Mouse (Mus musculus): Measurements from ENCODE around the gene G3bp1.
A peak's percentile ranks its signal among the peaks of the same experiment; 100 is the strongest.

Gene G3bp1

DNA sequence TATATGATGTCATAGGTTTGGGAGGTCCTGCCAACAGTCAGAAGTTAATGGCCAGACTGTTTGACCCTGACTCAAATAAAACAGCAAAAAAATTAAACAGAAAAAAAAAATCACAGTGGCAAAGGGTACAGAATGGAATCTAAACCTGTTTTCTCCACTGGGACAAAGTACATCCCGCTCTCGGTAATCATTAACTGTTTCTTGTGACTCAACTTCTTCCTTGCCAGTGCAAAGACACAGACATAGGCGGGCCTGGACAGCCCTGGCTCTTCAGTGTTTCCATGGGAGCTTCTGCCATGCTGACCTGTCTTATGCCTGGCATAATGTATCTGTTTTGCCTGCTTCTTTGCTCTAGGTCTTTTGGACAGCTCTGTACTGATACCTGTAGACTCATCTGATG is 4.3 kb upstream of the G3bp1 start:
- no peak for DNase-seq (ENCODE audit: low read depth)

DNA sequence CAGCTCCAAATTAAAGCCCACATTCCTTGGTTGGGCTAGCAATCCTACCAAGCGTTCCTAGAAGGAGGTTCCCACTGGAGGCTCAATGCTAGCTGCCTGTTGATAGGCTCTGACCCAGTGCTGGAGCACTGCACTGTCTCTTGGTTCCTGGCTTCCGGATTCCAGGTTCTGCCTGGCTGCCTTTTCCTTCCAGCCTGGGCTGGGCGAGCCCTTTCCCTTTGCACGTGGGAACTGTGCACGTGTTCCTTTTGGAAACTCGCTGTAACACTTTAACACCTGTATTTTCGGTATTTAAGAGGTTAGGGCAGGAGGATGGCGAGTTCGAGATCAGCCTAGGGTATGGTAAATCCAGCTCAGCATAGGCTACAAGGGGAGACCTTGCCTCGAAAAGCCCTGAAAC is 1.5 kb upstream of the G3bp1 start:
- DNase-seq (ENCODE audit: low read depth): no peak

DNA sequence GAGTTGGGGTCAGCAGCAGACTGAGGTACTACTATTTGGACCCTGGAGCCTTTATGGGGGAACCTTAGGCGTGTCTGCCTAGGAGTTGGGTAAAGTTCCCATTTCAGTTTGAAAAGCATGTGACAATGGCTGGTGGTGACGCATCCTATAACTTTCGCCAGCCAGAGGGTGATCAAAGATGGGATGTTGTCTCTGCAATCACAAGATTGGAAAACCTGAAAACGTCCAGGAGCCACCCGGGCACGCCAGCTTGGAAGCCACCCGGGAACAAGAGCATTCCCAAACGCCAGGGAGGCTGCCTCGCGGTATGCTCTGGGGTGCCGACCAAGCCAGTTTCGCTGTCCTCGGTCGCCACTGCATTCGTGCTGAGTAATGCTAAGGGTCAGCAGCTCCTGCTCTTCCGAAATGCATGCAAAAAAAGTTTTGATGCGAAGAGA is 856 bp upstream of the G3bp1 start:
- no peak for DNase-seq (ENCODE audit: low read depth)

DNA sequence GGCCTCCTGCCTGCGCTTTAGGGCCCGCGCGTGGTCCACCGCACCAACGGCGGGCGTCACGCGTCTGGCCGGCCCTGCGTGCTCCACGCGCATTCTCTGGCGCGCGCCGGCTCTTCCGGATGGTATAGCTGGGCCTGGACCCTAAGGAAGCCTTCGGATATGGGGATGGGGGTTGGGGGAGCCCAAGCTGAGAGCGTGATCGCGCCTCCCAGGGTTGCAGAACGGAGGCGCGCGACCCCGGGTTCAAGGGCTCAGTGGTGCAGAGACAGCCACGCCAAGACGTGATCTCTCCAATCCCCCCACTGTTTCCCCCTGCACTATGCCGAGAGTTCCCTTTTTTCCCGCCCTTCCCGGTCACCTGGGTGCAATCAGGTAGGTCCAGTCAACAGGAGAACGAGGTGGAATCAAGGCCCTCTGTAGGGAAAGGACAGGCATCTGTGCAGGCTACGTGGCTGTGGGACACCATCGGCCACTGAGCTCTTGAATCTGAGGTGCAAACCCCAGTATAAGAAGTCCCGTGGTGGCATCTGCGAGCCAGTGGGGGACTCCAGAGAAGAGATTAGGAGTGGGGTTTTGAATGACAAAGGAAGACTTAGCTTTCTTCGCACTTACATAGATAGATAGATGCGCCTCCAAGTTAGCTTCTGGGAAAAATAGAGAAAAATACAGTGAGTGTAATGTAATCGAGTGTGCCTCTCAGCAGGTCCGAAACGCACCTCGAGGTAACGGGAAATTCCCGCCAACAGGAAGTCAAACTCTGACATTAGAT is 622 bp downstream of the G3bp1 start:
- DNase-seq (ENCODE audit: low read depth): peak; percentile 43

DNA sequence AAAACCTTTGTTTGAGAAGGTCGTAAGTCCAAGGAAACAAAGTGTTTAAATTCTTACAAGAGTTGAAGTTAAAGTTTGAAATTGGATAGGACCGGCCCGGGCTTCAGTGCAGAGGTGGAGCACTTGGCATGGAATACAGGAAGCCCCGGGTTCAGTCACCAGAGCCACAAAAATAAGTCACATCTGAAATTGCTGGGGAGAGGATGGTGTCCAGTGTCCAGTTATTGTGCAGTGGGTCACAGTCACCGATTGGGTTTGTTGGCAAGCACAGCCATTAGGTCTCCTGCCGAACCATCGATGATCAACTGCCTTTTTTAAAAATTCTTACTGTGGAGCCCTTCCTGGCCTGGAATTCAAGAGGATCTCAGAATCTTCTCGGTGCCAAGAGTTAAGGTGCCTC is 1.3 kb downstream of the G3bp1 start:
- DNase-seq (ENCODE audit: low read depth): peak; percentile 38

DNA sequence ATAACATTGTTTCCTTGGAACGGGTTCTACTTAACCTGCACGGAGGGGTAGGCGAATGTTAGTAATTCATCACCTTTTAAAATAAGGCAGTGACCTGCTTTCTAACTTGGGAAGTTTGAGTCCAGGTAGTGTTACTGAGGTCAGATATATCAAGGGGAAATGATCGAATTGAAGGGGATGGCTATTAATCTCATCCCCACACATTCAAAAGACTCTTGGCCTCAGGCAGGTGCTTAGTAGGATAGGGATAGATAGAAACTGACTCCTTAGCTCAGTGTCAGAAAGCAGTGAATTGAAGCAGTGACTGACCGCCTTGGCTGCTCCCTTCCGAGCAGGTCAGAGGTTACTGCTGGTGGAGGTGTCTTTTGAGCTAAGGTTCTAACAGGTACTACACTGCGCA is 2.0 kb downstream of the G3bp1 start:
- DNase-seq (ENCODE audit: low read depth): no peak

DNA sequence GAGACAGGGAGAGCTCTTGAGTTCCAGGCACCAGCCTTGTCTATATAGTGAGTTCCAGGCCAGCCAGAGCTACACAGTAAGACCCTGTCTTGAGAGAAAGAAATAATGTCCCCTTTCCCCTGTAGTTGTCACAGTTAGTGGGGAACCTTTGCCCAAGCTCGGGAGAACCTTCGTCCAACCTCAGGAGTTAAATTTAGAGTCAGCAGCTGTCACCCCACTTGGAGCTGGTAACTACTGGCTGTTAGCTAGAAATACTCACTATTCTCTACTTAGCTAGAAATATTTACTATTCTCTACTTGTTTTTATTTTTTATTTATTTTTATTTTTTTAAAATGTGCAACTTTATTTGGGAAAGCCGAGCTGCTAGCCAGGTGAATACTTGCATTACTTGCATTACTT is 3.7 kb downstream of the G3bp1 start:
- no peak for DNase-seq (ENCODE audit: low read depth)

DNA sequence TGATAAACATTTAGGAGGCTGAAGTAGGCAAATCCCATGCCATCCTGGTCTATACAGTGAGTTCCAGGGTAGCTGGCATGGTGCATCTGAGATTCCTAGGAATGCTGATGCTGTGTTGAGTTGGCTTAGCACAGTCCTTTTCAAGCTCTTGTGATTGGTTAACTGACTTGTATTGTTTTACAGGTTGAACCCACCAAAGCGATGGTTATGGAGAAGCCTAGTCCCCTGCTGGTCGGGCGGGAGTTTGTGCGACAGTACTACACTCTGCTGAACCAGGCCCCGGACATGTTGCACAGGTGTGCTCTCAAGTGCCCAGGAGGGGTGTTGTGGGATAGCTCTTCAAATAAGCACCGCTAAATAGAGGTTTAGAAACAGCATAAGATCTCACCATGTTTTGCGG is 16.0 kb downstream of the G3bp1 start:
- DNase-seq (ENCODE audit: low read depth): no peak

DNA sequence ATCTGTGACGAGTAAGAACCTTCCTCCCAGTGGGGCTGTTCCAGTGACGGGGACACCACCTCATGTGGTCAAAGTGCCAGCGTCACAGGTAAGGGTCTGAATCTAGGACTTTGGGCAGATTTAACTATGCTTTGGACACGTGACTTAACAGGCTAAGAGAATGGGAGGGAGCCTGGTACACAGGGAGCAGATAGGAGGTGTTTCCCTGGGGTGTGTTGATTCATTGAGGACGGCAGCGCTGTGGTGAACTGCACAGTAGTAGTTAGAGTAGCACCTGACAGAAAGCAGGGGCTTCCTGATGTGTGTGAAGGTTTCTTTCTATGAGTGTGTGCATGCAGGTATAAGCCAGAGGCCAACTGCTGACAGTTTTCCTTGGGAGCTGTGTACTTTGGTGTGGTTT is 26.7 kb downstream of the G3bp1 start:
- DNase-seq (ENCODE audit: low read depth): no peak

DNA sequence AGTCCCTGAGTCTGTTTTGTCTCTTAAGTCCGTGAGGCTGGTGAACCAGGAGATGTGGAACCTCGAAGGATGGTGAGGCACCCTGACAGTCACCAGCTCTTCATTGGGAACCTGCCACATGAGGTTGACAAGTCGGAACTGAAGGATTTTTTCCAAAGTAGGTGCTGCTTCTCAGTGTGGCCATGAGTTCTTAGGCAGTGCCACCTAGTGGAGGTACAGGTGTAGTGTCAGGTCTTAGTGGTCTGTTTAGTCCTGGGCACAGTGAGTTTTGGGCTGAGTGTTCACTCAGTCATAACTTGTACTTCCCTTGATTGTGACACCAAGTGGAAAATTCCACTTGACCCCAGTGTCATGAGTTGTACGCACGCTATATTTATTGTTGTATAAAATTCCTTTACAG is 28.4 kb downstream of the G3bp1 start:
- peak; percentile 76 for DNase-seq (ENCODE audit: low read depth)

DNA sequence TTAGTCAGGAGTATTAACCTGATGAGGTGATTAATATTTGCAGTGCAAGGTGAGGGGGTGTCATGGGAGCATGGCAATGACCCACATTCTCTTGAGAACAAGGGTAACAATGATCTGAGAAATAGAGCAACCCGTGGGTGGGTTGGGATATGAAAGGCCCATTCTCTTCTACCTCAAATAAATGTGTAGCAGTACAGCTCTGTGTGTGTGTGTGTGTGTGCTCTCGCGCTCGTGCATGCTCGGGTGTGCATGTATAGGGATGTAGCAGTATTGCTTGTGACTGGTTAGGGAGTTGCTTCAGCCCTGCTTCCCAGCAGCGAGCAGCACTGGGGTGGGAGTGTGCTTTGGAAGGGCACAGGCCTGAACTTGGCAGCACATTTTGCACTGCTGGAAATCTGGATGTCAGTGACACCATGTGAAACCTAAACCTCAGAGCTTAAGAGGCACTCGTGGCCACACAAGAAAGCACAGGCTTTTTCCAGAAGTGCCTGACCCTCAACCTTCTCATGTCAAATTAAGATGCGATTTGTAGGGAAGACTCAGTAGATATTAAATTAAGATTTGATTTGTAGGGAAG is 32.6 kb downstream of the G3bp1 start:
- no peak for DNase-seq (ENCODE audit: low read depth)

DNA sequence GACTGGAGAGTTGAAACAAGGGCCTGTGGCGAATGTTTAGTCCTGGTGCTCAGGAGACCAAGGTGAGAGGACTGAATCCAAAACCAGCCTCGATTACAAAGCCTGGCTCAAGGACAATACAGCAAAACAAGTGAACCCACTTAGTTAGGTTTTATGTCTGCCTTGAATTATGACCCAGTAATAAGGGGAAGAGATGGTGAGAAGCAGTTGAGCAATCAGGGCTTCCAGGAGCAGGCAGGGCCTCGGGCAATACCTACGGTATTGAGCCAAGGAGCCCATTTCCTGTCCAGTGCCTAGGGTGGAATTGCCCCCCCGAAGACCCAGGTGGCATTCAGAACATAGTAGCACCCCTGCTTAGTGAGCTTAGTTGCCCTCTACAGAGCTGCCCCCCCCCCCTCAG is 33.4 kb downstream of the G3bp1 start:
- peak; percentile 47 for DNase-seq (ENCODE audit: low read depth)

DNA sequence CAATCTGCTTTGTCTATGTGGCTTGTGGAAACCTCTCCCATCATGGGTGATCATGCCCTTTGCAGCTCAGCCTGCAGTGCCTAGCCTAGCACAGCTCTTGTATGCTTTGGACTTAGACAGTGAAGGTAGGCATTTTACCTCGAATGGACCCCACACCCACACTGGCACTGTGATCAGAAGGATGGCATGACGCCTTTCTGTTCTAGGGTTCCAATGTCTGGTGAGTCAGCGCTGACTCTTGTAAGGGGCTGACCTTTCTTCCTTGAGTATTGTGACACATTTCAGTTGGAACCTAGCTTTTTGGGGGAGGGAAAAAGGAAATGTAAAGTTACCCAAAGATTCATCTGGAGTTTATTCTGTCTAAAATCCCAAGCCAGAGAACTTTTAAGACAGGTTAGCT is 36.0 kb downstream of the G3bp1 start:
- peak; percentile 68 for DNase-seq (ENCODE audit: low read depth)

DNA sequence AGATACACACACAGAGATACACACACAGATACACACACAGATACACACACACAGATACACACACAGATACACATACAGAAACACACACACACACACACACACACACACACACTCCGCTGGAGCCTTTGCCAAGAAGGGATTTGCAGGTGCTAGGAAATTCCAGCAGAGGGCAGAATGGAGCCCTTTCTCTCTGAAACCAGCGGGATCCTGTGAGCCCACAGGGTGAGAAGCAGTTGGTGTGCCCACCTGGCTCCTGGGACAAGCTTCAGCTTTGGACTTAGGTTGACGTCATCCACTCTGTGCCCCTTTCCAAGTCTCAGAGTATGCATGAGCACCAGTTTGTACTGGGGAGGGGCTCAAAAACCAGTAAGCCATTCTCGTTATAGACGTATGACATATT is 41.9 kb downstream of the G3bp1 start:
- DNase-seq (ENCODE audit: low read depth): peak; percentile 46

DNA sequence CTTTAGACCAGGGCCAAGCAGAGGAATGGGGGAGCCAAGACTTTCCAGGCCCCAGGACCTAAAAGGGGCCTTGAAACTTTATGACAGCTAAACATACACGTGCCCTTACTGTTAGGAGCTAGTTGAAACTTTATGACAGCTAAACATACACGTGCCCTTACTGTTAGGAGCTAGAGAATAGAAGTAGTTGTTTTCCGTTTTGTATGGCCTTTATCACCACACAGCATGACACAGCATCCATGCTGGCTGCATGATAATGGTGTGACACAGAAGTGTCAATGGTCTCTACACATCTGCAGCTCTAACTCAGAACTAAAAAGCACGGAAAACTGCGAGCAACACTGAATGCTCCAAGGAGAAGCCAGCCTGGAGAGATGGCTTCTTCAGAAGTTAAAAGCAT is 48.2 kb downstream of the G3bp1 start:
- DNase-seq (ENCODE audit: low read depth): no peak

DNA sequence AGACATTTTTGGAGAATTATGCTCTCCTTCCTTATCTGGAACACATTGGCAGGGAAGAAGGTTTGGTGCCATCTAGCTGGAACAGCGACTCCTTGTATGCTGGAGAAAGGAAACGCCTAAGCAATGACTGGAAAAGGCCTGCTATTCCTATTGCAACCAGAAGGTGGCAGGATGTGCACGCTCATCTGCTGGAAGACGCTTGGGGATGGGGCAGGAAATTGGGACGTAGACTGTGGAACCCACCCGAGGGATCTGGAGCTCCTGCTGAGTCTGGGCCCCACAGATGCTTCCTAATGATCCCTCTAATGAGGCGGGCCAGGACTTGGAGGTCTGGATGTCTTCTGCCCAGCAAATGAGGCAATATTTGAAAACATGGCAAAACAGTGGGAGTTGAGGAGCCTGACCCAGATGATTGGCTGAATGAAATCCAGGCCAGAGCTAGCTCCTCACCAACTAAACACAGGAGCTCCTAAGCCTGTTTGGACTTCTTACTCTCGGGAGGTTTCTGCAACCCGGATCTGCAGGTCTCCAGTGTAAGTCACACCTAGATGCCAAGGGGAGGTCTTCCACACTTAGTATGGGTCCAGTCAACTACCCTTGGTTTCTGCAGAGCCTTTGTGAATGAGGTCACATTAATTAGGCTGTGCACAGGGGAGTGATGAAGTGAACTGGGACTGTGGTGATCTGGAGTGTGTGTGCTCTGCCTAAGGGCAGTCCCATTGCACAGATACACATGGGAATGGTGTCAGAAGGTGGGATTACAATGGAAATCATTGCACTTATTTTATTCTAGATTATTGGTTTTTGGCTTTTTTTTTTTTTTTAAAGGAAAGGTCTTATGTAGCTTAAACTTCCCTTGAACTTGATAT is 49.6 kb downstream of the G3bp1 start:
- peak; percentile 63 for DNase-seq (ENCODE audit: low read depth)

DNA sequence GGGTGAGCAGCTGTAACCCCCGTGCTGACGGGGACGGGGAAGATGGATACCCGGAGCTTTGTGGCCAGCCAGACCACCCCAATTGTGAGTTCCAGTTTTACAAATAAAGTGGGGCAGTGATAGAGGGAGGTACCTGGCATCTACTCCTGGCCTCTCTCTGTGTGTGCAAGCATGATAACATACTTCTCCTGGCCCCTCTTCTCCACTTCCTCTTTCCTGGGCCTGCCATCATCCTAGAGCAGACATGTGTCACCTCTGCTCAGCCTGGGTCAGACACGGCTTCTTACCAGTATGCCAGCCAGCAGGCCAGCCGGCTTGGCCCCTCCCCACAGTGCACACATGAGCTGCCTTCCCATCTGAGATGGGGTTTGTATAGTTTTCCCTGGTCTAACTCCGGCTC is 61.3 kb downstream of the G3bp1 start:
- peak; percentile 15 for DNase-seq (ENCODE audit: low read depth)

DNA sequence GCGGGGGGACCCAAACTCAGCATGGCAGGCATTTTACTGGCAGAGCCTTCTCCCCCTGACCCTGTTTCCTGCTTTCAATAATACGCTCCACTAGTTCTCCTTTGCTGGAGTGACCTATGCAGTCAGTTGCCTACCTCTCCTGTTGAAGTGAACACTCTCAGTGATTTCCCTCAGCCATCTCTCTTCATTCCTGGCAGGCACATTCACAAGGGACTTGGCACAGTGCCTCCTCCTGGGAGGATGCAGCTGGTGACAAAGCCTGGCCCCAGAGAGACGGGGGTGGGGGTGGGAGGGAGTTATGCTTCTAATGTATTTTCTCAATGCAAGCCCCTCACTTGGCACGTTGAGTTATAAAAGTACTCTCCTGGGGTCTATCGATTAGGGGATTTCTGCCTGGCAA is 63.9 kb downstream of the G3bp1 start:
- no peak for DNase-seq (ENCODE audit: low read depth)

DNA sequence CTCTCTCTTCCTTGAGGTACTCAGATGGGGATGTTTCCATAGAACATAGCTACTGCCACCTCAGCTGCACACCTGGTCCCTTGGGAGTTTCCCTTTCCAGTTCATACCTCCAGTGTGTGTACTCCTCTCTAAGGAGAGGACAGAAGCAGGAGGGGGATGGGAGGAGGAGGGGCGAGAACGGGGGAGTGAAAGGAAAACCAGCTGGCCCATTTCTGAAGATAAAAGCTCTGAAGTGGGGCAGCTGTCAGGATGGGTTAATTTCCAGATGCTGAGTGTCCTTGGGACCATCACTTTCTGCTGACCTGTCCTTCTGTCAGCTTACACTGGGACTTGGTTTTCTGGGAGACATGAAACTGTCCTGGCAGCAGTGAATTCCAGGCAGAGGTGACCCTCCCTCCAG is 65.3 kb downstream of the G3bp1 start:
- no peak for DNase-seq (ENCODE audit: low read depth)

DNA sequence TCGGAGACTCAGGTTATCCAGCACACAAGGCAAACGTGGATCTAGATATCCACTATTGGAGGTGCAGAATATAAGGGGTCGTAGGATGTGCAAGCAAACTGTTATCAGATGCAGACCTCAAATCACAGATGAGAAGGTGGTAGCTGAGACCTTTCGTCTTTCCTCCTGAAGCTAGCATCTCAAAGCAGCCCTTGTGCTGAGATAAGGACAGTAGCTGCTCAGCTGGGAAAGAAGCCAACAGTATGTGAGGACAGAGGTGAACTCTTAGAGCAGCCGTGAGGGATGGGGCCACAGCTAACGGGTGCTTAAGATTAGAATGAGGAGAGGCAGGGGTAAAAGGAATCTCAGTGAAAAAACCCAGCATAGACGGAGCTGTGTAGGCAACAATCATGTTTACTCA is 72.6 kb downstream of the G3bp1 start:
- DNase-seq (ENCODE audit: low read depth): no peak

DNA sequence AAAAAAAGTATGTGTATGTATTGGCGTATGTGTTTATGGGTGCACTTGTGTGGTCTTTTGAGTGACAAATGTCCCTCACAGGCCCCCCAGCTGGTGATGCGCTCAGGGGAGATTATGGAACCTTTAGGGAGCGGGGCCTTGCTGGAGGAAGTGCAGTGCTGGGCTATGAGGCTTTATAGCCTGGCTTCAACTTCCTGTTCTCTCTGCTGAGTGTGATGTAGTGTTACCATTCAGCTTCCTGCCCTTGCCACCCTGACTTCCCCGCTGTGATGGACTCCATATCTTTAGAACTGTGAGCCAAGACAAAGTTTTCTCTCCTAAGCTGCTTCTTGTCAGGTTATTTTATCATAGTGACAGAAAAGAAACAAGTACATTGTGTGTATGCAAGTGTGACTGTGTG is 73.2 kb downstream of the G3bp1 start:
- peak; percentile 8 for DNase-seq (ENCODE audit: low read depth)

DNA sequence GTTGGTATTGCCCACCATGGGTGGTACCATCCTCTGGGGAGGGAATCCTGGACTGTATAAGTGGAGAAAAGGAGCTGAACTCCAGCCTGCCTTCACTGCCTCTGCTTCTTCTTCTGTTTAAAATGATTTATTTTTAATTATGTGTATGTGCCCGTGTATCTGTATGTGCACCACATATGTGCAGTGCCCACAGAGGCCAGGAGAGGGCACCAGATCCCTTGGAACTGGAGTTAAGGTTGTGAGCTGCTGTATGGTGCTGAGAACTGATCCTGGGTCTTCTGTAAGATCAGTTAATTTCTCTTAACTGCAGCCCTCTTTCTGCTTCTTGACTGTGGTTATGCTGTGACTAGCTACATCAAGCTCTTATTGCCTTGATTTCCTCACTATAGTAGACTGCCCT is 76.2 kb downstream of the G3bp1 start:
- DNase-seq (ENCODE audit: low read depth): no peak
